Mouse (Mus musculus) lung, postnatal 0 days (tissue): ENCODE results near the gene Castor2.

Experiments
- CTCF ChIP-seq: IDR thresholded peaks from 2 replicates; pipeline ENCODE4 v1.5.1; 2016; ENCODE audit warnings: antibody characterized with exemption, mild to moderate bottlenecking
- EP300 ChIP-seq: IDR thresholded peaks from 2 replicates; pipeline ENCODE4 v1.6.1; 2016; ENCODE audit warnings: antibody characterized with exemption, mild to moderate bottlenecking, control low read depth

DNA sequence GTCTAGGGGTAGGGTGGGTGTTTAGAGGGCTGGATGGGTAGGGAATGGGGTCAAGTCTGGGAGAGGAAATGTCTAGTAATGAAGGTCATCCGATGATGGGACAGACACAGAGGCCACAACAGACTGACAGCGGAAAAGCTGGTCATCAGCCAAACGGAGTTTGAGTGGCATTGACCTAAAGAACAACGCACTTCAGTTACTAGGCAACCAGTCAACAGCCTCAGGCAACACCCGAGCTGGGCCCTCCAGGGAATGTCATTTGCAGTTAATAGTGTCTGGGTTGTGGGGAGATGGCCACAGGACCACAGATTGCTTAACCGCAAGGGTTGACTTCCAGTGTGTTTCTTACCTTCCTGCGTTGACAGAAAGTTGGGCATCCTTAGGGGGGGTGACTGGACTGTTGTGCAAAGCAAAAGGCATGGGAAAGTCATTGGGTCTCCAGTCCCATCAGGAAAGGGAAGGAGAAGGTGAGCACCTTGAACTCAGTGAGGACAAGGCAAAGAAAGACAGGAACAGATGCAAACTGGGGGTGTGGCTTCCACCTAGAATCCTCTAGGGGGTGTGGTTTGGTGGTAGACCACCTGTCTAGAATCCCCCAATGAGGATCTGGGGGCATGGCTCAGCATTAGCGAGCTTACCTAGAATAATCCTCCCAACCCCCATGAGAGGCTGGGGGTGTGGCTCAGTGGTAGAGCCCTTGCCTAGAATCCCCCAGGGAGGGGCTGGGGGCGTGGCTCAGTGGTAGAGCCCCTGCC is 21.8 kb downstream of the Castor2 start:
- TF ChIP-seq CTCF = no peak
- no peak for TF ChIP-seq EP300
